Mouse (Mus musculus) small intestine, adult 2 months (tissue): ENCODE measurements around the gene Crygb. TPM values are rescaled to one million over a fixed set of nuclear protein-coding genes. Genes with fewer than 3 reads are reported as not detected.
"Not testable (repeated sequence)": the region's sequence is repeated elsewhere in the genome, so short reads cannot be mapped to it uniquely, and the experiment has no call there.

Experiments
- H3K27ac ChIP-seq: fragments of 200-500 bp; 2 replicates; pipeline ENCODE4 v1.5.1; 2012; ENCODE audit warnings: low read depth, low read length, control low read depth, inconsistent platforms; ENCODE audit not compliant: insufficient read depth
- H3K27me3 ChIP-seq: fragments of 200-500 bp; 2 replicates; pipeline ENCODE4 v1.6.1; 2012; ENCODE audit warnings: mild to moderate bottlenecking, moderate library complexity, low read length, inconsistent platforms; ENCODE audit not compliant: control insufficient read depth, insufficient read depth
- H3K36me3 ChIP-seq: fragments of 200-500 bp; 2 replicates; pipeline ENCODE4 v1.6.1; 2012; ENCODE audit warnings: mild to moderate bottlenecking, low read length, control low read depth, inconsistent platforms; ENCODE audit not compliant: control insufficient read depth, insufficient read depth
- H3K4me1 ChIP-seq: fragments of 200-500 bp; 2 replicates; pipeline ENCODE4 v1.6.1; 2012; ENCODE audit warnings: low read length, inconsistent platforms, mixed read lengths; ENCODE audit not compliant: control insufficient read depth, insufficient read depth, insufficient read length
- H3K4me3 ChIP-seq: fragments of 200-500 bp; 2 replicates; pipeline ENCODE4 v1.5.1; 2012; ENCODE audit warnings: low read depth, mild to moderate bottlenecking, control low read depth, inconsistent platforms, low read length, moderate library complexity
- CTCF ChIP-seq: fragments of 200-500 bp; IDR thresholded peaks from 2 replicates; pipeline ENCODE4 v1.5.1; 2012; ENCODE audit warnings: low read depth, mild to moderate bottlenecking, control low read depth, inconsistent platforms, low read length, moderate library complexity, mixed read lengths; ENCODE audit not compliant: insufficient replicate concordance, insufficient read length; ENCODE audit errors: extremely low read depth
- POLR2A ChIP-seq: fragments of 200-500 bp; IDR thresholded peaks from 2 replicates; pipeline ENCODE4 v1.6.1; 2012; ENCODE audit warnings: low read depth, mild to moderate bottlenecking, control low read depth, inconsistent platforms, low read length, moderate library complexity
- WGBS: fragments of 180-500 bp; shearing (Covaris S2); methylation state at CpG from one replicate; pipeline ENCODE4 v1.1.7; 2018; 5-methylcytosine and 5-hydroxymethylcytosine counted together
- polyA plus RNA-seq: library from polyadenylated mRNA; depleted of rRNA; stranded (reverse); fragments of >200 nt; gene quantifications from 2 replicates; pipeline ENCODE4 v1.2.3, GENCODE M21; 2012

Gene Crygb
- polyA plus RNA-seq, 1 experiment: not detected

DNA sequence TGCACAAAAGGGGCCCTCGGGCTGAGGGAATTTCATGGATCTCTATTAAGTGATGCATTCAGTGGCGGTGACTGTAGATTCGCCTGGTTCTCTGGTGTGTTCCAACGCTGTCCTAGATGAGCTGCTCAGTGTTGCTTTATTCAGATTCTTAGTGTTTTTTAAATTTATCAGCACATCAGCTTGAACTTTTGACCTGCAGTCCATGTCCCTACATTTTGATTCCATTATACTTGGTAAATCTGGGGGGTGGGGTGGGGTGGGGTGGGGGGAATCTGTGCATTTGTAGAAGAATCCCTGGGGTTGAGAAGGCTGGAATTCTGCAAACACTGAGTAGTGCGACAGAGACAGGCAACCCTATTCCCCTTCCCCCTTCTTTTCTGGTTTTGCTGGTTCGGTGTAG is 8.5 kb downstream of the Crygb start, which contains the start of gene Crygc:
Crygc (minus strand) TSS at position 101 of the 400 bp plus-strand sequence.
- 0 out of 2 replicates have a peak, but pooled peaks cover 1% of the 10 kb centered on the region for H3K4me1 ChIP-seq
- no peak within 1 kb of the TSS for H3K4me3 ChIP-seq
- no peaks in the 10 kb centered on the region for H3K27me3 ChIP-seq
- no peak within 1 kb of the TSS for H3K27ac ChIP-seq
- H3K36me3 ChIP-seq: no peaks in the 10 kb centered on the region
- TF ChIP-seq POLR2A (no peak), CTCF (no peak)
- 70% methylated on average over 6 of the region's 6 CpGs for WGBS

DNA sequence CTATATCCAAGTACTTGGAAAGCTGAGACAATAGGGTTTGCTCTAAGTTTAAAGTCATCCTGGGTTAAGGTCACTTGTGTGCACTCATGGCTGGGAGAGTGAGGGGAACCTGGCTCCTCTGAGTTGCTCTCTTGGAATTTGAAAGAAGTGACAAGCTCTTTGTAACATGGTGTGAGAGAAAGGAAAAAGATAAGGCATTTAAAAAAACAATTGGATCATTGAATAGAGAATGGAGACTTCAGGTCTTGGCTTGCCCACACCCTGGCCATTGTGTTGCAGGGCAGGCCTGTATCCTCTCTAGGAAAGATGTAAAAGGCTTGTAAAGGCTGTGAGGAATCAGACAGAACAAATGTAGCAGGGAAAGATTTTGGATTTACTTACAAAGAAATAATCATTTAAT is 14.2 kb downstream of the Crygb start:
- H3K27me3 ChIP-seq: no peaks in the 10 kb centered on the region
- TF ChIP-seq CTCF: no peak
- no peak for TF ChIP-seq POLR2A
- no peaks in the 10 kb centered on the region for H3K36me3 ChIP-seq
- H3K27ac ChIP-seq: no peak overlapping the region
- H3K4me1 ChIP-seq: 0 out of 2 replicates have a peak, but pooled peaks cover 1% of the 10 kb centered on the region
- no peak overlapping the region for H3K4me3 ChIP-seq

DNA sequence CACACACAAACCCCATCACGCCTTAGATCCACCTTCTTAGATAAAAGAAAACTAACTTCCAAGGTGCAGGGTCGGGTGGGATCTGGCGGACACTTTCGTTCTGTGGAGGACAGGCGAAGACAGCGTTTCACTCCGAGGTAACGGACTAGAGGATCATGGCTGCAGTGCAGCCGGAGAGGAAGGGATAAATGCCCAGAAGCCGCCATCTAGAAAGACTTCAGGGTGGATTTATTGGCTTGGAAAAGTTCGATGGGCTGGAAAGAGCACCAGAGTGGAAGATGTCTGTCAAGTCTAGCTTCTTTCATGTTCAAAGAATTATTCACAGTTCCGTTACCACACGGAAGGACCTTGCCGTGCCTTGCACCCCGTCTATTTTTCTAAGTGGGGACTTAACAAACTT is 17.9 kb downstream of the Crygb start:
- Histone ChIP-seq H3K27me3 (no peaks in the 10 kb centered on the region), H3K4me3 (no peak overlapping the region), H3K4me1 (0 out of 2 replicates have a peak, but pooled peaks cover 1% of the 10 kb centered on the region), H3K36me3 (no peaks in the 10 kb centered on the region), H3K27ac (no peak overlapping the region)
- WGBS: 89% methylated on average over 15 of the region's 15 CpGs
- TF ChIP-seq CTCF: no peak
- no peak for TF ChIP-seq POLR2A

DNA sequence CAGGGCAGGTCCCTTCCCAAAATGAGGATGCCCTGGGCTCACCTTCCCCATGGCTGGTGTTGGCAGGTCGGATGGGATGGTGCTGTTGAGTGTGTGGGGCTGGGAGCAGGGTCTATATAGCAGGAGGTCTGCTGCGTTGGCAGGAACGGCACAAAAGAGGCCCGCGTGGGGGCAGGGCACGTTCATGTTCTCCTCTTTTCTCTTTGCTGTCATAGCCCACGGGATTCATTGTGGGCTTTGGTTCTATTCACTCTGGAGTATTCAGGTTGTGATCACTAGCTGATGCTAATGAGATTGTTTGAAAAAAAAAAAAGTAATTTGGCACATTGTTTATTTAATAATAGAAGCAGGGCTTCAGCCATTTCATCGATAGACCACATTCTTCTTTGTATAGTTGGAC is 18.7 kb downstream of the Crygb start, which contains the start of gene Crygd:
Crygd (minus strand) TSS at position 101 of the 400 bp plus-strand sequence.
- Histone ChIP-seq H3K27ac (no peak within 1 kb of the TSS), H3K27me3 (no peaks in the 10 kb centered on the region), H3K4me1 (no peaks in the 10 kb centered on the region), H3K36me3 (no peaks in the 10 kb centered on the region), H3K4me3 (no peak within 1 kb of the TSS)
- no peak for TF ChIP-seq POLR2A
- TF ChIP-seq CTCF: no peak
- 90% methylated on average over 8 of the region's 8 CpGs for WGBS

DNA sequence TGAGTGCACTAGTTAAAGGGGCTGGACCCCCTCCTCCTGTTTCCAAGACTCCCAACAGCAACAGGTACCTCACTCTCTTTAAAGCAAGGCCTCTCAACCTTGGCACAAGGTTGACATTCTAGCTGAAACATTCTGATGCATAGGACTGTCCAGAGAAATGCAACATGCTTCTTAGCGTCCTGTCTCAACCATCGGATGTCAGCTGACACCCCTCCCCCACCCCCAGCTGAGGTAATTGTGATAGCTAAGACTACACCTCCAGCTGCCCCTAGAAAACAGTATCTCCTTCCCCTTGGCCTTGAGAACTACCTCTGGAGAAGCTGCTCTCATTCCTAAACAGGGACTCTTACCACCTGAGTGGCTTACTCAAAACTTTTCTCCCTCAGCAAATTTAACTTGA is 29.9 kb downstream of the Crygb start:
- TF ChIP-seq POLR2A (no peak), CTCF (no peak)
- Histone ChIP-seq H3K27me3 (no peaks in the 10 kb centered on the region), H3K4me3 (no peak overlapping the region), H3K36me3 (no peaks in the 10 kb centered on the region), H3K4me1 (no peaks in the 10 kb centered on the region), H3K27ac (no peak overlapping the region)
- WGBS: 48% methylated on average over 2 of the region's 2 CpGs

DNA sequence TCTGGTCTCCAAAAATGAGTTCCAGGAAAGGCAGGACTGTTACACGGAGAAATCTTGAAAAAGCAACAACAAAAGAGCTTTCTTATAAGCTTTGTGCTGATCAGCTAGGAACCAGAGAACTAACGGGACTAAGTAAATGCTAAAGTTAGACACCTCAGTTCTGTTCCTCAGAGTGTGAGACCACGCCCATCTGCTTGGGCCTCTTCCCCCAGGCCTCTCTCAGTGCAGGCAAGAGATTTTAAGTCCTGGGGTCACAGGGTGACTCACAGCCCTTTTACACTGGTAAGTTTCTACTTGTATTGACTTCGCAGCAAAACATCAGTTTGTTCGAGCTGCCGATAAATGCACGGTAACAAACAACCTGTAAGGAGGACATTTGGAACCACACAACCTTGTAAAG is 30.4 kb downstream of the Crygb start:
- no peaks in the 10 kb centered on the region for H3K36me3 ChIP-seq
- WGBS: 73% methylated on average over 7 of the region's 7 CpGs
- no peaks in the 10 kb centered on the region for H3K4me1 ChIP-seq
- H3K27ac ChIP-seq: no peak overlapping the region
- TF ChIP-seq POLR2A: no peak
- TF ChIP-seq CTCF: no peak
- no peak overlapping the region for H3K4me3 ChIP-seq
- H3K27me3 ChIP-seq: no peaks in the 10 kb centered on the region

DNA sequence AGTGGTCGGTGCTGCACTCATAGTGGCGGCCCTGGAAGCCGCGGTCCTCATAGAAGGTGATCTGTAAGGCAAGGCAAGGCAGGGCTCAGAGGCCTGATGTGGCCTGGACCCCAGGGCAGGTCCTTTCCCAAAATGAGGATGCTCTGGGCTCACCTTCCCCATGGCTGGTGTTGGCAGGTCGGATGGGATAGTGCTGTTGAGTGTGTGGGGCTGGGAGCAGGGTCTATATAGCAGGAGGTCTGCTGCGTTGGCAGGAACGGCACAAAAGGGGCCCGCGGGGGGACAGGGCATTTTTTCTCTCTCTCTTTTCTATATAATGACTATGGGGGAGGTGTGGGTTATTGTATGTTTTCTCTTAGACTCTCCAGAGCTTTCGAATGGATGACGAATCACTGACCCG is 31.1 kb downstream of the Crygb start, which contains the start of gene Cryge:
Cryge (minus strand) TSS at position 198 of the 400 bp plus-strand sequence.
- H3K4me1 ChIP-seq, H3K27me3 ChIP-seq, H3K27ac ChIP-seq, H3K36me3 ChIP-seq, H3K4me3 ChIP-seq: not testable (repeated sequence)
- WGBS: 72% methylated on average over 11 of the region's 12 CpGs

DNA sequence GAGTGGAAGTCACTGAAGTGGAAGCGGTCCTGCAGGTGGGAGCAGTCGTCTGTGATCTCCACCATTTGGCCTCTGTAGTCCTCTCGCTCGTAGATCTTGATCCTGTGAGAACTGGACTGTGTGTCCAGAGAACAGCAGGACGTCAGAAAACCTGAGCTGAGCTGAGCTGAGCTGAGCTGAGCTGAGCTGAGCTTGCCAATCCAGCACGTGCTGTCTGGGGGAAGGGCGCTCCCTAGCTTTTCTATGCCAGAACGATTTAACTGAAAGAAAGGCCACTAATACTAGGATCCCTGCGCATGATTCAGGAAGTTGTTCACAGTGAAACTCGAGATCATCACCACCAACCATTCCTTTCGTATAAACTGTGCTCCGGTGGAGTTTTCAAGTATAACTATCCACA is 33.3 kb downstream of the Crygb start:
- 63% methylated on average over 12 of the region's 12 CpGs for WGBS
- H3K4me3 ChIP-seq: no peak overlapping the region
- H3K36me3 ChIP-seq: no peaks in the 10 kb centered on the region
- H3K27ac ChIP-seq: no peak overlapping the region
- TF ChIP-seq CTCF (no peak), POLR2A (no peak)
- no peaks in the 10 kb centered on the region for H3K27me3 ChIP-seq
- H3K4me1 ChIP-seq: no peaks in the 10 kb centered on the region
